Comparison of ENCODE assay signal across 8 mouse cellular contexts in the genomic region with DNA sequence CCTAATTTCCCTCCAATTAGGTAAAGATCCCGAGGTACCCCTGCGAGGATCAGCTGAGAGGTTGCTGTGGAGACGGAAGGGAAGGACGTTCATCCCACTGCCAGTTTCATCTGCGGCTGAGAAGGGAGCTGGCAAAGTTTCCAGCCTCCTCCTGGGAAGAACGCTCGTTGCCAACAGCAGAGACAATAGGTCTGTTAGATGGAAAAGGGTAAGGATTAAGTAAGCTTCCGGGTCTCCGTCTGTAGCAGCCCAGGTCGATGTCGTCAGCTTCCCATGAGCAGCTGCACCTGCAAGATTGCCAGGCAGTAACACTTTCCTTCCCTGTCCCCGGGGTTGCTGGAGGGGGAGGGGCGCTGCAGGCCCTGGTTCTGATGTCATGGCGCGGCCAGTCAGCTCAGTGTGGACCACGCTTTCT. TPM values are rescaled to one million over a fixed set of nuclear protein-coding genes. Genes with fewer than 3 reads are reported as not detected.
DNase-seq lines count a peak whose midpoint lies in the region; ATAC-seq and TF ChIP-seq lines count a peak whose summit lies in the region.

No protein-coding gene starts in this region.

- H3K36me3 ChIP-seq in ES-E14 (ENCODE audit: control insufficient read depth, insufficient read depth, low read length, poor library complexity, severe bottlenecking) = no peaks in the 10 kb centered on the region
- H3K36me3 ChIP-seq in hindbrain, embryonic 11.5 days (ENCODE audit: control insufficient read depth, insufficient read depth, low read length) = no peaks in the 10 kb centered on the region

- H3K4me3 ChIP-seq in ES-E14 (ENCODE audit: insufficient read depth in 1 of 2, low read depth in 1 of 2, low read length in 2 of 2, poor library complexity in 1 of 2, severe bottlenecking in 1 of 2) = 0 out of 4 replicates have a peak overlapping the region, but pooled peaks have one; percentile 3 to 4
- peak overlapping the region; percentile 21 for H3K4me3 ChIP-seq in hindbrain, embryonic 11.5 days (ENCODE audit: low read depth, low read length)

- no peak overlapping the region for H3K27ac ChIP-seq in ES-E14 (ENCODE audit: insufficient read depth, low read depth, low read length, poor library complexity, severe bottlenecking)
- no peak overlapping the region for H3K27ac ChIP-seq in hindbrain, embryonic 11.5 days (ENCODE audit: low read depth, low read length)

- in situ Hi-C loops in ES-E14 (cut with MboI; ENCODE audit: low sequenced_read_pairs in 2 of 2, unreplicated experiment in 2 of 2) = no loop called here

- WGBS in hindbrain, embryonic 11.5 days = 9% methylated on average over 16 of the region's 16 CpGs

- no peaks in the 10 kb centered on the region; the same call in 1 of the 2 replicates for H3K27me3 ChIP-seq in hindbrain, embryonic 11.5 days (ENCODE audit: control insufficient read depth, insufficient read depth, low read length)

- peaks cover 0 to 16% of the 10 kb centered on the region in 2 experiments; a peak in 2 of 4 replicates for H3K4me1 ChIP-seq in ES-E14 (ENCODE audit: control insufficient read depth in 2 of 2, insufficient read depth in 2 of 2, low read length in 2 of 2, poor library complexity in 1 of 2)
- peaks cover 7% of the 10 kb centered on the region for H3K4me1 ChIP-seq in hindbrain, embryonic 11.5 days (replicated peaks; ENCODE audit: control insufficient read depth, insufficient read depth, low read length)

- no peak overlapping the region for H3K9ac ChIP-seq in ES-E14 (ENCODE audit: insufficient read depth, low read depth, low read length, poor library complexity, severe bottlenecking)
- peak overlapping the region; percentile 44; the same call in 1 of the 2 replicates for H3K9ac ChIP-seq in hindbrain, embryonic 11.5 days (ENCODE audit: low read depth, low read length)

- no peaks in the 10 kb centered on the region for H3K9me3 ChIP-seq in ES-E14 (ENCODE audit: control insufficient read depth, insufficient read depth, low read depth, low read length)
- no peaks in the 10 kb centered on the region for H3K9me3 ChIP-seq in hindbrain, embryonic 11.5 days (ENCODE audit: control insufficient read depth, low read length)

- DNase-seq in ES-E14 (ENCODE audit: low read depth, low spot score) = no peak
- DNase-seq in cerebellum, adult 8-10 months = peak; percentile 92
- peak; percentile 76 to 78 for DNase-seq in frontal cortex, postnatal 10 days (ENCODE audit: low spot score in 2 of 2)
- peak; percentile 60 for DNase-seq in hindbrain, embryonic 11.5 days (ENCODE audit: low spot score)
- peak; percentile 79 to 87 for DNase-seq in layer of hippocampus, postnatal 10 days (ENCODE audit: low spot score in 2 of 2)
- DNase-seq in lung, postnatal 10 days = peak; percentile 82
- peak; percentile 77 for DNase-seq in right cerebral cortex, postnatal 4 days
- DNase-seq in thymus, postnatal 4 days = no peak

- H3K4me2 ChIP-seq in hindbrain, embryonic 11.5 days (replicated peaks; ENCODE audit: low read depth, low read length) = peak overlapping the region; percentile 30

- peak; percentile 39; the same call in 1 of the 2 replicates for ATAC-seq in hindbrain, embryonic 11.5 days (ENCODE audit: low FRiP score)

TF ChIP-seq in ES-E14, 5 proteins besides CTCF, POLR2A, EP300 and RAD21:
- no peak for TF ChIP-seq CHD2 (IDR thresholded peaks at IDR 0.05; ENCODE audit: low read depth, low read length)
- TF ChIP-seq MAFK (IDR thresholded peaks at IDR 0.05; ENCODE audit: insufficient read depth, low read depth, low read length) = no peak
- no peak for TF ChIP-seq ZNF384 (IDR thresholded peaks at IDR 0.05; ENCODE audit: low read depth, low read length)
- TF ChIP-seq ZC3H11A (IDR thresholded peaks at IDR 0.05; ENCODE audit: borderline replicate concordance, low read depth, low read length) = no peak
- no peak for TF ChIP-seq HCFC1 (IDR thresholded peaks at IDR 0.05; ENCODE audit: borderline replicate concordance, insufficient read depth, low read length)

RNA-seq across cellular contexts. Expression of gene Elk3, which starts 34.6 kb away (rescaled TPM):
- 10.3 and 15.7 TPM in 2 replicates for total RNA-seq in ES-E14 (2012; rRNA removed)
- polyA plus RNA-seq in hindbrain, embryonic 11.5 days (2014; fragmentation: Nextera tagmentation; extraction: Ambion mirVana) = 16.0 and 22.8 TPM in 2 replicates
- 10 to 100 TPM; 12.3 to 12.8 TPM for total RNA-seq in layer of hippocampus, postnatal 10 days (2021)

Comparison
In these comparisons a context has a peak if more than half of its experiments do, and no peak if none do; other contexts are left out.
1. DNase-seq: peak in cerebellum, adult 8-10 months (single experiment), frontal cortex, postnatal 10 days (2 of 2), hindbrain, embryonic 11.5 days (single experiment), layer of hippocampus, postnatal 10 days (2 of 2), lung, postnatal 10 days (single experiment) and right cerebral cortex, postnatal 4 days (single experiment); none in ES-E14 (single experiment) and thymus, postnatal 4 days (single experiment).